20 mouse cellular contexts compared by ENCODE assay signal in the genomic region with DNA sequence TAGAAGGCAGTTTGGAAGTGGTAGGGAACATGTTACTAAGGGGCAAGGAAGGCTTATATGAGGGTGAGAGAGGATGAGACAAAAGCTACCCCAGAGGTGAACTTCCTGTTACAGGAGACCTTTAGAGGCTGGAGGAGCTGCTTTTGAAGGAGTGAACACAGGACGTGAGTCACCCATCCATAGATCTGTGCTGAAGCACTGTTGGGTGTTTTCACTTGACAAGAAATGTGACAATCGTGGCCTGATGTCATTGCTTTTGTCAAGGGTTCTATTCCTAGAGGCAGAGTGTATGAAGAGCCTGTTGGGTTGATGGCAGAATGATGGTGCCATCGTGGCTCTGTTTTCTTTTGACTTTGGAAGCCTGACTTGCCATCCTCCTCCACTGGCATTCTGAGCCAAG. TPM values are rescaled to one million over a fixed set of nuclear protein-coding genes. Genes with fewer than 3 reads are reported as not detected.
DNase-seq lines count a peak whose midpoint lies in the region; TF ChIP-seq lines count a peak whose summit lies in the region.
"Had no signal": no experiment of that assay in that cellular context is flagged by ENCODE, and none has a peak within 500 bp of the region (broad histone marks: within the 10 kb centered on the region; RNA-seq: fewer than 3 reads in every experiment).

No protein-coding gene starts in this region.

- no peaks in the 10 kb centered on the region for H3K27me3 ChIP-seq in thymus, adult 2 months (ENCODE audit: control insufficient read depth, insufficient read depth, low read length)
- H3K27me3 ChIP-seq: embryonic facial prominence, embryonic 13.5 days; forebrain, embryonic 12.5 days; heart, embryonic 13.5 days; hindbrain, embryonic 15.5 days had no signal

- peaks cover 6% of the 10 kb centered on the region for H3K4me1 ChIP-seq in thymus, adult 2 months (replicated peaks; ENCODE audit: control insufficient read depth, insufficient read depth, low read length)
- H3K4me1 ChIP-seq: embryonic facial prominence, embryonic 13.5 days; forebrain, embryonic 12.5 days; hindbrain, embryonic 15.5 days had no signal

- H3K36me3 ChIP-seq in thymus, adult 2 months (ENCODE audit: control insufficient read depth, insufficient read depth, low read length), result no peaks in the 10 kb centered on the region

- no peak for TF ChIP-seq POLR2A in thymus, adult 2 months (IDR thresholded peaks at IDR 0.05; ENCODE audit: control insufficient read depth, extremely low read depth, insufficient read depth, low read length, poor library complexity)

- no peak for DNase-seq in thymus, adult 2 months
- DNase-seq in thymus, postnatal 10 days (ENCODE audit: low spot score in 2 of 2), result no peak
- peak; percentile 52 for DNase-seq in CD4-positive, CD25-positive, alpha-beta regulatory T cell, adult 2 months (ENCODE audit: low read depth, low spot score)
- peak; percentile 66 for DNase-seq in brain, adult 2 months (ENCODE audit: low read depth, low spot score)
- DNase-seq in ovary, postnatal 14 days (ENCODE audit: low spot score), result no peak
- DNase-seq in lung, postnatal 36 days, result no peak
- DNase-seq in cerebellum, adult 9-10 months, result no peak
- DNase-seq: adrenal gland, postnatal 14 days; cerebellum, adult 2 months; cerebellum, postnatal 25 days; forebrain, postnatal 0 days; gastrocnemius, postnatal 36 days; heart, adult 11 months; heart, postnatal 36 days; kidney, adult 11 months had no signal

- WGBS in thymus, adult 2 months, result 77% methylated on average over 3 of the region's 3 CpGs

- H3K4me3 ChIP-seq in thymus, adult 2 months (ENCODE audit: control insufficient read depth, insufficient read depth, low read length), result no peak overlapping the region
- H3K4me3 ChIP-seq: embryonic facial prominence, embryonic 13.5 days; forebrain, embryonic 12.5 days; heart, embryonic 13.5 days; hindbrain, embryonic 15.5 days had no signal

- TF ChIP-seq CTCF in thymus, adult 2 months (IDR thresholded peaks at IDR 0.05; ENCODE audit: borderline replicate concordance, control insufficient read depth, extremely low read depth, insufficient read depth, low read length, poor library complexity), result no peak

- peak overlapping the region; percentile 31 for H3K27ac ChIP-seq in thymus, adult 2 months (ENCODE audit: control insufficient read depth, insufficient read depth, low read length)
- H3K27ac ChIP-seq: embryonic facial prominence, embryonic 13.5 days; forebrain, embryonic 12.5 days; heart, embryonic 13.5 days; hindbrain, embryonic 15.5 days had no signal

RNA-seq across cellular contexts. Expression of gene Ctrl, which starts 14.3 kb away (rescaled TPM):
- polyA plus RNA-seq in thymus, adult 2 months (2012; rRNA removed), result 6.9 and 8.4 TPM in 2 replicates

RNA-seq across cellular contexts. Expression of gene Psmb10, which starts 18.9 kb away (rescaled TPM):
- 375 and 484 TPM in 2 replicates for polyA plus RNA-seq in thymus, adult 2 months (2012; rRNA removed)

RNA-seq across cellular contexts. Expression of gene Pskh1, which starts 19.1 kb away (rescaled TPM):
- 51.2 and 56.5 TPM in 2 replicates for polyA plus RNA-seq in thymus, adult 2 months (2012; rRNA removed)

RNA-seq across cellular contexts. Expression of gene Lcat, which starts 23.8 kb away (rescaled TPM):
- 5.3 and 6.0 TPM in 2 replicates for polyA plus RNA-seq in thymus, adult 2 months (2012; rRNA removed)

RNA-seq across cellular contexts. Expression of gene Nrn1l, which starts 26.0 kb away (rescaled TPM):
- polyA plus RNA-seq in thymus, adult 2 months (2012; rRNA removed), result 5.0 and 5.3 TPM in 2 replicates
- polyA plus RNA-seq: forebrain, embryonic 12.5 days; hindbrain, embryonic 11.5 days had no signal

Comparison
In these comparisons a context has a peak if more than half of its experiments do, and no peak if none do; other contexts are left out.
1. DNase-seq: peak in CD4-positive, CD25-positive, alpha-beta regulatory T cell, adult 2 months (single experiment) and brain, adult 2 months (single experiment); none in thymus, adult 2 months (single experiment), thymus, postnatal 10 days (0 of 2), ovary, postnatal 14 days (single experiment), lung, postnatal 36 days (single experiment) and cerebellum, adult 9-10 months (single experiment).